2 mouse cellular contexts compared by ENCODE assay signal in genomic region chr7:143538229-143538628, GRCm38 (mm10). TPM values are rescaled to one million over a fixed set of nuclear protein-coding genes. Genes with fewer than 3 reads are reported as not detected.
"Had no signal": no experiment of that assay in that cellular context is flagged by ENCODE, and none has a peak within 500 bp of the region (broad histone marks: within the 10 kb centered on the region; RNA-seq: fewer than 3 reads in every experiment).

No protein-coding gene starts in this region.

RNA-seq across cellular contexts. Expression of gene Phlda2, which starts 35.3 kb away (rescaled TPM):
- polyA plus RNA-seq: heart, adult 2 months; heart, postnatal 0 days had no signal
